Mouse (Mus musculus): ENCODE data around the gene Phf21a. TPM values are rescaled to one million over a fixed set of nuclear protein-coding genes. Genes with fewer than 3 reads are reported as not detected.

Phf21a gene
- polyA plus RNA-seq, 1 experiment = 25.3 TPM

DNA sequence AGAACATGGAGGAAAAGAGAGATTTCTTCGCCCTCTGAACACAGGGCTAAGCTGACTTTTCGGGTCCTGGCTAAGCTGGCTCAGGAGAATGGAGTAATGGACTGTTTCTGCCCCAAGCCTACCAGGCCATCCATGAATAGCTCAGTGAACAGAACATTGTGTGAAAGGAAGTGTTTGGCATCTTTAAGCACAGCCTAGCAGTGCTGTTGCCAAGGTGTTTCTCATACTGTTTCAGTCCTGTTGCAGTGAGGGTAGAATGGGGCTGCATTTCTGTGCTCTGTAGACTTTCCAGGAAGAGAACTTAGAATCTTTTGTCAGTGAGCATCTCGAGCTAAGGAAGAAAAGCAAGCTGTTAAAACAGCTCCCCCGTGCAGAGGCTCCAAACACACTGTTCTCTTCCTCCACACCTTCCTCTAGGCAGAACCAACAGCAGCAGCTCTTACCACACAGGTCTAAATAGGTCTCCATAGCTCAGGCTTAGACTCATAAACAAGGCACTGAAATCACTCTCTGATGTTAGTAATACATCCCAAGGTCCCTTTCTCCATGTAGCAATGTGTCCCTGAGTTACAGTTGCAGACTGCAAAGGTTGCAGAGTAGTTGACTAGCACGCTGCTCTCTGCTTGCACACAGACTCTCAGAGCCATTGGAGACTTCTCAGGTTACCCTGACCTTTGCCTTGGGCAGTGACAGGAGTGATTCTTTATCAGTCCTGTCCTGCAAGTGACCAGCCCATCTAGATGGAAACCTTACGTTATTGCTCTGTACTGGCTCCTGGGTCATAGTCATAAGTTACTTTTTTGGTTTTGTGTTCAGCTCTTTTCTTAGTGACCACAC, 256.9 kb downstream of the Phf21a start:
- no peak overlapping the region for H3K27ac ChIP-seq (replicated peaks; ENCODE audit: low read depth, low read length)
- peaks cover 9% of the 10 kb centered on the region for H3K4me1 ChIP-seq (ENCODE audit: control insufficient read depth, insufficient read depth, insufficient read length, low read length)
- no peak overlapping the region for H3K4me3 ChIP-seq (ENCODE audit: insufficient read depth, low read depth, low read length)

DNA sequence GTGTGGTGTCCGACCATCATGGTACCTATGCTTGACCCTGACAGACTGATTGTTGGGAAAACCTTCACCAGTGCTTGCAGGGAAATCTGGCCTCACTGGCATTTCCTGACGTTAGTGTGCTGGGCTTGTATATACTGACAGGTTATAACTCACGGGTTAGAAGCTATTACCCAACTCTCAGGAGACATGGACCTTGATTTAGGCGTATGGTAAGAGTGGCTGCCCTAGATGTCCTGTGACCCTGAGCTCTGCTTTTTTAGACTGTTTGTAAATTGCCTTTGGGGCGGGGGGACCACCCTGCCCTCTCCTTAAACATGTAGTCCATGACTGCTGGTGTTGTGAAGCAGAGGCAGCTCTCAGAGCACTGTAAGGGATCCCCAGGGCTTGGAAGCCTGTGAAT, 257.8 kb downstream of the Phf21a start:
- H3K4me1 ChIP-seq (ENCODE audit: control insufficient read depth, insufficient read depth, insufficient read length, low read length) = peaks cover 9% of the 10 kb centered on the region
- no peak overlapping the region for H3K27ac ChIP-seq (replicated peaks; ENCODE audit: low read depth, low read length)
- no peak overlapping the region for H3K4me3 ChIP-seq (ENCODE audit: insufficient read depth, low read depth, low read length)

GRCm38 (mm10) chr2:92353402-92353801, 260.5 kb downstream of the Phf21a start:
- peaks cover 9% of the 10 kb centered on the region for H3K4me1 ChIP-seq (ENCODE audit: control insufficient read depth, insufficient read depth, insufficient read length, low read length)
- H3K4me3 ChIP-seq (ENCODE audit: insufficient read depth, low read depth, low read length) = no peak overlapping the region
- H3K27ac ChIP-seq (replicated peaks; ENCODE audit: low read depth, low read length) = peak overlapping the region; percentile 33; the same call in 1 of the 2 replicates

GRCm38 (mm10) chr2:92354224-92354623, 261.3 kb downstream of the Phf21a start:
- no peak overlapping the region for H3K4me3 ChIP-seq (ENCODE audit: insufficient read depth, low read depth, low read length)
- H3K4me1 ChIP-seq (ENCODE audit: control insufficient read depth, insufficient read depth, insufficient read length, low read length) = peaks cover 9% of the 10 kb centered on the region
- H3K27ac ChIP-seq (replicated peaks; ENCODE audit: low read depth, low read length) = peak overlapping the region; percentile 75

DNA sequence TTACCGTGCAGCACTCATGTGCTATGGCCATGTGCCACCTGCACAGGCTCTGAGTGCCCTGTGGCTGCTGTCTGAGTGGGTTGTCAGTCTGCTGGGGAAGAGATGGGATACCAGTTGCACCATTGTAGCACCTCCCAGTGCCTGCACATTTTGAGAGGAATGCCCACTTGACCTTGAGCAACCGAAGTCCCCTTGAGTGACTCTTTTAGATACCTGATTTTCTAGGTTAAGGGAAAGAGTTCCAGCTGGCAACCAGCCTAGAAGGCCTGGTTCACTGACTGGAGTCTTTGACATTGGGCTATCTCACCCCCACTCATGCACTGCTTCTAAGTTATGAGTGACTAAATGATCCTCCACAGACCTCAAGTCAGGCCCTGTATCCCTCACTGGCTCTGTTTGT, 266.4 kb downstream of the Phf21a start:
- no peaks in the 10 kb centered on the region for H3K4me1 ChIP-seq (ENCODE audit: control insufficient read depth, insufficient read depth, insufficient read length, low read length)
- no peak overlapping the region for H3K27ac ChIP-seq (replicated peaks; ENCODE audit: low read depth, low read length)
- no peak overlapping the region for H3K4me3 ChIP-seq (ENCODE audit: insufficient read depth, low read depth, low read length)

GRCm38 (mm10) chr2:92360186-92360823, 267.4 kb downstream of the Phf21a start:
- H3K4me3 ChIP-seq (ENCODE audit: insufficient read depth, low read depth, low read length) = no peak overlapping the region

DNA sequence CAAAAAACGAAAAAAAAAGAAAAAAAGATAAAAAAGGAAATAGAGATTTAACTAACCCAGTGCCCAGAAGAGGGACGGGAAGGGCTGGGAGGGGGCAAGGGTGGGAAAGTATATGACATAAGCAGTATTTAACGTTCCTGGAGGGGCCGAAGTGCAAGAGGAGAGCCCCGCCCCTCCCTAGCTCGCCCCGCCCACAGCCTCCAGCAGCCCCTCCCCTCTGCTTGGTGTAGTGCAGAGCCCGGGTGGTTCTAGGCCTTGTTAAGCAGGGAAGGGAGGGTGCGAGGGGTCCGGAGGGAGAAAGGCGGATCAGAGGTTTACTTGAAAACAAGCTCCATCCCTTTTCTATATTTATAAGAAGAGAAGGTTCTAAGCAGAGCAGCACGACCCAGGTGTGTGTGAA, 268.0 kb downstream of the Phf21a start:
- Histone ChIP-seq H3K4me1 (ENCODE audit: control insufficient read depth, insufficient read depth, insufficient read length, low read length) (no peaks in the 10 kb centered on the region), H3K4me3 (ENCODE audit: insufficient read depth, low read depth, low read length) (no peak overlapping the region), H3K27ac (replicated peaks; ENCODE audit: low read depth, low read length) (no peak overlapping the region)

More at GRCm38 (mm10) chr2:92360186-92360823, 267.4 kb downstream of the Phf21a start:
- Histone ChIP-seq H3K27ac (replicated peaks; ENCODE audit: low read depth, low read length) (no peak overlapping the region), H3K4me1 (ENCODE audit: control insufficient read depth, insufficient read depth, insufficient read length, low read length) (no peaks in the 10 kb centered on the region)

DNA sequence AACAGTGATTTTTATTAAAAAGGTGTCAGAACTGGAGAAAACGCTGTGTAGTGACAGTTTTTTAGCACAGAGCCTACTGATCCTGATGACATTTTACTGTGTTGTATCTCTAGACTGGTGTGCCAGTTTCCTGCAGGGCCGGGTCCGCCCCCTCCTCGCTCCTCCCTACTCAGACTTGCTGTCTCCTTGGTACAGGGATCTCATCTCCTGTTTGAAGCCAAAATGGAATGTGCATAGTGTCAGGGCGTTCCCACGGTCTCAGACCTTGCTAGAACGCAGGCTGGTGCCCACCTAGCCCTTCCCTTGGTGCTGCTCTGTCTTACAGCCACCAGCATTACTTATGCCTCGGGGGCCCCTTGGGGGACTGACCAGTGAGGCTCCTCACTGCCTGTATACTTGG, 268.9 kb downstream of the Phf21a start:
- H3K4me1 ChIP-seq (ENCODE audit: control insufficient read depth, insufficient read depth, insufficient read length, low read length) = no peaks in the 10 kb centered on the region
- no peak overlapping the region for H3K4me3 ChIP-seq (ENCODE audit: insufficient read depth, low read depth, low read length)
- no peak overlapping the region for H3K27ac ChIP-seq (replicated peaks; ENCODE audit: low read depth, low read length)

DNA sequence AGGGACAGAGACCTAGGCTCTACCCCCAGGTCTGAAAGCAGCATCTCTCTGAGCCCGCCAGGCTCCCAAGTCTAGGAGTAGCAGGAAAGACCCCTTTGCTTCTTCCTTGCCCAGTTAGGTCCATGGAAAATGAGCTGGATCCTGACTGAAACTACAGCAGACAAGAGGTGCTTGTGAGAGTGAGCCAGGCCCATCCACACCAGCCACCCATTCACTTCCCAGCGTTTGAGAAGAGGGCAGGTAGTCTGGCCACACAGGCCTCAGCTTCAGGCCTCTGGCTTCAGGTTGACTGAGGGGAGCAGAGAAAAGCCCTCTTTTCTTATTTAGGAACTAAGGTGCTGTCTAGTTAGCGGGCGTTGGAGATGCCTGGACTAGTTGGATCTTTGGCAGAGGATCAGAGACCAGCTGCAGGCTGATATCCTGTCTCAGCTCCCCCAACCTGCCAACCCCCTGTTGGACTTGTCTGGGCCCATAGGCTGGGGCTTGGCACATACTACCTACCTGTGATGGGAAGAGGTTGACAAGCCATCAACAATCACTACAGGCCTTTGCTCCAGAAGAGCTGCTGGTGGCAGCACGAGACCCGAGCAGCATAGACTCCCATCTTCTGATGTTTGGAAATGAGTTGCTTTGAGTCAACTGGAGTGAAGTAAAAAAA, 269.8 kb downstream of the Phf21a start:
- Histone ChIP-seq H3K4me3 (ENCODE audit: insufficient read depth, low read depth, low read length) (no peak overlapping the region), H3K4me1 (ENCODE audit: control insufficient read depth, insufficient read depth, insufficient read length, low read length) (no peaks in the 10 kb centered on the region), H3K27ac (replicated peaks; ENCODE audit: low read depth, low read length) (no peak overlapping the region)

DNA sequence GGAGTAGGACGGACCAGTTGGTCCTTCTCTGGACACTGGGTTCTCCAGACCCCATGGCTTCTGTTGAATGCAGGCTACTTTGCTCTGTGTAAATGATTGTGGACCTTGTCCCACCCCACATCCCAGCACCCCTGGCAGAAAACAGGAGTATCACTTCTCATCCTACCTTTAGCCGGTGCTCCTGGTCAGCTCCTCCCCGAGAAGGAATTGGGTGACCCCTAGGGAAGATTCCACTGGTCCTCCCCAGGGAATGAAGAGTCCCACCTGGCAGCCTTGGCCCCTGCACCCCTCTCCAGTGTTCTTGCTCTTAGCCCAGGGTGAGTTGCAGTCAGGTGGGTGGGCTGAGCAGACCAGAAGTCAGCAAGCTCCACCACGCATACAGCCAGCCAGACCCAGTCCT, 271.2 kb downstream of the Phf21a start:
- Histone ChIP-seq H3K4me1 (ENCODE audit: control insufficient read depth, insufficient read depth, insufficient read length, low read length) (no peaks in the 10 kb centered on the region), H3K4me3 (ENCODE audit: insufficient read depth, low read depth, low read length) (no peak overlapping the region), H3K27ac (replicated peaks; ENCODE audit: low read depth, low read length) (no peak overlapping the region)

- Histone ChIP-seq H3K27ac (replicated peaks; ENCODE audit: low read depth, low read length) (no peak overlapping the region), H3K4me3 (ENCODE audit: insufficient read depth, low read depth, low read length) (no peak overlapping the region), H3K4me1 (ENCODE audit: control insufficient read depth, insufficient read depth, insufficient read length, low read length) (no peaks in the 10 kb centered on the region)
These were observed 272.7 kb downstream of the Phf21a start for GRCm38 (mm10) chr2:92365568-92365967.

DNA sequence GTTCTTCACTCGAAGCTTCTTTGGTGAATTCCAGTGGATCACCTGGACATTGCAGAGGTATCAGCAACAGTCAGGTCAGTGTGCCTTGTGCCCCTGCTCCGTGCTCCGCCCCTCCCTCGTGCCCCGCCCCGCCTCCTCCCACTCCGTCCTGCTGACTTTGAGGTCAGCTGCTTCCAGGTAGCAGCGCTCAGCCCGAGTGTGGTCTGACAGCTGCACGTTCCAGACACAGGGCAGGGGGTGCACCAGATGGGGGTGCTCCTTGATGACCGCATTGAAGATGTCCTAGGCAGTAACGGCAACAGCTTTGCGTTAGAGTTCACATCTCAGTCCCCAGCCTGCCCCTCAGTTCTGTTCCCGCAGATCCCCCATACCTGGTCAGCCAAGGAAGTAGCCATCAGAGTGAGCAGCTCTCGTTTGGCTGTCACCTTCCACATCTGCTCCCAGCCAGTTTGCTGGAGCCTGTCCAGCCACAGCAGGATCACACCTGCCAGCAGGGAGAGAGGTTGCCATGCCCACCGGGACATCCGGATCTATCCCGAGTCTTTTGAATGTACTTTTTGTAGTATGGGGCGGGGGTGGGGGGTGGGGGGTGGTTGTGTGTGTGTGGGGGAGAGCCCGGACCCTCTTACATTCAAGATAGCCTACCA, 274.6 kb downstream of the Phf21a start:
- Histone ChIP-seq H3K4me1 (ENCODE audit: control insufficient read depth, insufficient read depth, insufficient read length, low read length) (peaks cover 4% of the 10 kb centered on the region), H3K4me3 (ENCODE audit: insufficient read depth, low read depth, low read length) (no peak overlapping the region), H3K27ac (replicated peaks; ENCODE audit: low read depth, low read length) (no peak overlapping the region)

DNA sequence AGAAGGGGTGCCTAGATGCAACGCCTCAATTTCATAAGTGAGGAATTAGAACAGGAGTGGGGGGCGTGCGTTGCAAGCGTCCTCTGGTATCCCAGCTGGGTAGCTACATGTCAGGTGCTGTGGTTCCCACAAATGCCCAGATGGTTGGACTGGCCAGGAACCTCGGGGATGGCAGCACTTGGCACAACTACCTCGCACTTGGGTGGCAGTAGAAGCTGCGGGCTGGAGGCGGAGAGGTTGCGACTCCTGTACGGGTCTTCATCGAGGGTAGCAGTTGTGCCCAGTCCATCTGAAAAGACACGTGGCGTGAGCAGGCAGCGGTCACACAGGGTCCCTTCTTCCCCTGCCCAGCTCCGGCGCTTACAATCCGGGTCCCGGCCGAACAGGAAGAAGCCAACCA, 277.5 kb downstream of the Phf21a start:
- Histone ChIP-seq H3K27ac (replicated peaks; ENCODE audit: low read depth, low read length) (no peak overlapping the region), H3K4me1 (ENCODE audit: control insufficient read depth, insufficient read depth, insufficient read length, low read length) (peaks cover 13% of the 10 kb centered on the region)

DNA sequence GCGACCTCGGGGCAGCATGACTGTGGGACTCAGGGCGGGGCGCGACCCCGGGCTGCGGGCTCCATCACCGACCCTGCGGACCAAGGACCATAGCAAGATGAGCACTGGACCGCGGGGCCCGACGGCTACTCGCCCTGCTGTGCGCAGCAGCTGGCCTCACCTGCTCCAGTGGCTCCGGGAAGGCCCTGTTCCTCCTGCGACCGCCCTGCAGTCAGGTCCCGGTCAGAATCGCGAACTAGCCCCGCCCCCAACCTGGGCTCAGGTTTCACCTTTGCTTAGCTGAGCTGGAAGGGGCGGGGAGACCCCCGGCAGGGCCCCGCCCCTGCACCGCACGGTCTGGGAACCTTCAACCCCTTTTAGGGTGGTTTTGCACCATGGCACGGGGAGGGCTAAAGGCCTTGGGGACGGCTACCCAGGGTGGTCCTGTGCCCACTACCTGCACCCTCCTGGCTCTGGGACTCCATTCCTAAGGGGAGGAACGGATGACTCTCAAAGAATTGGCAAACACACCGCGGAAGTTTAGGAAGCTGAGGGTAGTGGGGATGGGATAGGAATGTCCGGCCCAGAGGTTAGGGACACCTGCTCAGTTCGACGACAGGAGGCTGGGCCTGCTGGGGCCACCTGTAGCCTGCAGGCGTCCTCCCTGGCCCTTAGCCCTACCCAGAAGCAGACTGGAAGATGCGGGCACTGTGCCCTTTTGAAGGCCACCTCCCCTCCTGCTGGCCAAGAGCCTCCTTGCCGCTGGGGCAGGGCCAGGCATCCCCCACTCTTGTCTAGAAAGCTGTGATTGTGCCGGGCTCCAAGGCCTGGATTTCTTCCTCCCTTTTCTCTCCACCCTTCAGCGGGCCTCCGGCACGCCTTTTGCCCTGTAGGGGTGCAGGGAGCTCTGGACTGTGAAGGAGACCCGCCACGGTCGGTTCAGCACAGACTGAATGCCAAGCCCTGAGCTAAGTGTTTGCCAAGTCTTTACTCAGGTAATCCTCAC, 278.2 kb downstream of the Phf21a start:
- Histone ChIP-seq H3K4me3 (ENCODE audit: insufficient read depth, low read depth, low read length) (peak overlapping the region; percentile 25; the same call in 1 of the 2 replicates), H3K4me1 (ENCODE audit: control insufficient read depth, insufficient read depth, insufficient read length, low read length) (peaks cover 13% of the 10 kb centered on the region), H3K27ac (replicated peaks; ENCODE audit: low read depth, low read length) (no peak overlapping the region)

More for the DNA sequence above, 277.5 kb downstream of the Phf21a start:
- H3K4me3 ChIP-seq (ENCODE audit: insufficient read depth, low read depth, low read length) = peak overlapping the region; percentile 25; the same call in 1 of the 2 replicates
